Mouse (Mus musculus): ENCODE results near the gene H2-T3.
"Not testable (repeated sequence)": the region's sequence is repeated elsewhere in the genome, so short reads cannot be mapped to it uniquely, and the experiment has no call there.

Gene H2-T3

DNA sequence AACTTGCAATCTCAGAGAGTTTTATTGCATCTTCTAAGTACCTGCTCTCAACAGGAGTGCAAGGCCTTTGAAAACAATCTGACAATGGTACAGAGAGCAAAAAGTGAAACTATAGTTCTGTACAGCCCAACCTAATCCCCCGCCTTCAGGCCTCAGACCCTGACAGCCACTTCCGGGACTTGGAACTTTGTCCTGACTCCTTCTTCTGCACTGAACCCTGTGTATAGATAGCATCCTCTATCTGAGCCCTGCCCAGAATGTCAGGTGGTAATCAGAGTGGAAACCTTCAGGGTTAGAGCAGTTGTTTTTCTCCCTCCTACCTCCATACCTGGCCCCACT lies at the start of gene H2-T3:
H2-T3 (minus strand) TSS at position 119 of the 339 bp plus-strand sequence.
- DNase-seq (ENCODE audit: low read depth, low spot score), result no peak

DNA sequence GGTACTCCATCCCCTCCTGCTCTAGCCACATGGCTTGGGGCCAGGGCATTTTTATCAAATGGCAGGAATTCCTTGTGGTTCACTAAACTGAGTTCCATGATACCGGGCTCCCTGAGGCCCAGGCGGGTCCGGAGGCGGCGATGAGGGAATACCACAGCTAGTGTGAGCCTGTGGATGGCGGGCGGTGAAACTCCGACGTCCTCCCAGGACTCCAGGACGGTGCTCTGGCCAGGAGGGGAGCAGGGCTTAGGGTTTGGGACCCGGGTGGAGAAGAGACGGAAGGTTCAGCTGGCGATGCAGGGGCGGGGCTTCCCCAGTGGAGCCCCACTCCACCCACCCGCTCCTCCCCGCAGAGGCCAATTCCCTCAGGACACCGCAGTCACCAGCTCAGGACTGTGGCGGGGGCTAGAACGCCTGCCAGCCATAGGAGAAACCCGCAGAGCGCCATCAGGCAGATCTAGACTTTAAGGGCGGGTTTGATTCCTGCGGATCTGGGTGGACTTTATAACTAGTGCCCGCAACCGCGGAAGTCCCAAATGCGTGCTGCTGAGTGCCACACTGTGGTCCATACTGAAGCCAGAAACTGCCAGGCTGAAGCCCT lies 47.3 kb upstream of the H2-T3 start:
- DNase-seq (ENCODE audit: low read depth, low spot score), result peak; percentile 82

GRCm38 (mm10) chr17:36235300-36235699 lies 45.2 kb upstream of the H2-T3 start:
- DNase-seq (ENCODE audit: low read depth, low spot score), result peak; percentile 34

DNA sequence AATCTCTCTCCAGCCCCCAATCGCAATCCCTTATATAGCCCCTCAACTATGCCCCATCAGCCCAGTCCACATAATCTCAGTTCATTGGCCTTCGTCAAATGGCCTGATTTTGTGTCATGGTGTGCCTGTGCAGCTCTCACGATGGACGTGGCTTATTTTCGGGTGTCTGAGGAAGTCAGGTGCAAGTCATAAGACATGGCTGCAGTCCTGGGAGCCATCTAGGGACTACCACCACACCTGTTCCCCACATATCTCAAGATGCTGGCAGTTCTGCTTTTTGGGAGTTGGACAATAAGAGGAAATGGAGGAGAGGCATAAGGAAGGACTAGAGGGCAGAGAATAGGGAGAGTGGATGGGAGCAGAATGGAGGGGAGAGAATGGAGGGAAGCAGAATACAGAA lies 43.5 kb upstream of the H2-T3 start:
- no peak for DNase-seq (ENCODE audit: low read depth, low spot score)

DNA sequence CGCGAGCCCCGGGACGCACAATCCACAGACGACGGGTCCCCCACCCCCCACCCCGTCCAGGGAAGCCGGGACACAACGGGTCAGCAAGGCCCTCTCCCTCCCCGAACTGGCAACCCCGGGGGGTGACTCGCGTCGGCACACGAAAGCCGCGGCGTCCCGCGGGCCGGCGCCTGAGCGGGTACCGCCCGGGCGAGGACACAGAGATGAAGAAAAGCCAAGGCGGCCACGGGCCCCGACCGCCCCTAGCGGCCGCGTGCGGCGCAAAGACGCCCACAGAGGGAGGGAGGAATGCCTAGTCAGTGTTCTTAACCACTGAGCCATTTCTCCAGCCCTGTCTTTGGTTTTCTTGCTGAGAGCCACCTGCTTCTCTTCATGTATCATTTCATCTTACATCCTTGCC lies 41.2 kb upstream of the H2-T3 start:
- DNase-seq (ENCODE audit: low read depth, low spot score), result peak; percentile 95

DNA sequence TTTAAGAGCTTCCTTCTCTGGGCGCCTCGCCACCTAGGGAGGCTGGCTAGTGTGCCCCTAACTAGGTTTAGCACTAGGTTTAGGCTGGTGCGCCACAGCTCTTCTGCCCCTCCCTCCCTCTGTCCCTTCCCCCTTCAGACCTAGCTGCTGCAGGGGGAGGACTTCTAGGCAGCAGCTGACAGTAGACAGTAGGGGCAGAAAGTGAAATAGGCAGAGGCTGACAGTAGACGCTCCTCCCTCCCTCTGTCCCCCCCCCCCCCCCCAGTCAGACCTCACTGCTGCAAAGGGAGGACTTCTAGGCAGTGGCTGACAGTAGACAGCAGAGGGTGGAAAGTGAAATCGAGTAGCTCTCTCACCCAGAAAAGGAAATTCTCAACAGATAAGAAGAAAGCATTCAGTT lies 39.0 kb upstream of the H2-T3 start:
- no peak for DNase-seq (ENCODE audit: low read depth, low spot score)

GRCm38 (mm10) chr17:36226921-36227320 lies 36.8 kb upstream of the H2-T3 start:
- DNase-seq (ENCODE audit: low read depth, low spot score), result peak; percentile 56

DNA sequence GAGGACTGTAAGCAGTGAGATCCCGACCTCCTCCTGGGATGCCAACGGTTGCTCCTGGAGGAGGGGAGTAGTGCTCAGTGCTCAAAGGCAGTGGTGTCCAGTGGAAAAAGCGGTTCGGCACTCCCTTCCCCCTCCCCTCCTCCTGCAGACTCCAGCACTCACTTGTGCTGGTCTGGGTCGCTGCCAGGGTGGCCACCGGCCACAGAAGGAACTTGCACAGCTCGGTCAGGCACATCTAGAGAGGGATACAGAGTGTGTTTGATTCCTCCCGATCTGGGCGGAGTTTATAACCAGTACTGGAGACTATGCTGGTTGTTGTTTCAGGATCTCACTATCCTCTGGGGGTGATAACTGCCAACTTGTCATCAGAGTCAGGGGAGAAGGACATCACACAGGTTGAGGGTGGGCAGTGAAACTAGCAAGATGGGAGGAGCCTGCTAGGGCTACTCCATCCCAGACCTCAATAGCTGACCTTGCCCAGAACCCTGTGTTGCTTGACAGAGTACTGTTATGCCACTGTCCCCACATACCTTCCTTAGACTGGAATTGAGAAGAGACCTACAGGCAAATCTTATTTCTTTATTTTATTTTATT lies 35.2 kb upstream of the H2-T3 start:
- no peak for DNase-seq (ENCODE audit: low read depth, low spot score)

GRCm38 (mm10) chr17:36224451-36224850 lies 34.4 kb upstream of the H2-T3 start:
- no peak for DNase-seq (ENCODE audit: low read depth, low spot score)

GRCm38 (mm10) chr17:36218594-36219155 lies 28.6 kb upstream of the H2-T3 start:
- no peak for DNase-seq (ENCODE audit: low read depth, low spot score)

- DNase-seq (ENCODE audit: low read depth, low spot score), result no peak
Measured at GRCm38 (mm10) chr17:36215586-36215985, 25.5 kb upstream of the H2-T3 start.

DNA sequence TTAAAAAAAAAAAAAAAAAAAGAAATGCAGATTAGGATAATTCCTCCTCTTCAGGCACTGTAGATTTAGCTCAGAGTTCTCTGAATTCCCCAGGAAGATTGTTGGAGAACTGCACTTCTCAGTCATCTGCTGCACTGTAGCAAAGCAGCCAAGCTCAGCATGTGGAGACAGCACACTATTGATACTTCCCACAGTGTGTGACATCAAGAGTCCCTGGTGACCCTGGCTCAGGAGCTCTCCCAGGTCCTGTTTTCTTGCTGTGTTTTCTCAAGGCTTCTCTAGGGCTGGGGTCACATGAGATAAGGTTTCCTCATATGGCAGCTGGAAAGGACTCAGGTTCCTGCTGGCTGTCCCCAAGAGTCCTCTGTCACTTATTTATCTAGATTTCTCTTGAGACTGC lies 16.8 kb upstream of the H2-T3 start:
- no peak for DNase-seq (ENCODE audit: low read depth, low spot score)

- no peak for DNase-seq (ENCODE audit: low read depth, low spot score)
Measured at GRCm38 (mm10) chr17:36205862-36206261, 15.8 kb upstream of the H2-T3 start.

DNA sequence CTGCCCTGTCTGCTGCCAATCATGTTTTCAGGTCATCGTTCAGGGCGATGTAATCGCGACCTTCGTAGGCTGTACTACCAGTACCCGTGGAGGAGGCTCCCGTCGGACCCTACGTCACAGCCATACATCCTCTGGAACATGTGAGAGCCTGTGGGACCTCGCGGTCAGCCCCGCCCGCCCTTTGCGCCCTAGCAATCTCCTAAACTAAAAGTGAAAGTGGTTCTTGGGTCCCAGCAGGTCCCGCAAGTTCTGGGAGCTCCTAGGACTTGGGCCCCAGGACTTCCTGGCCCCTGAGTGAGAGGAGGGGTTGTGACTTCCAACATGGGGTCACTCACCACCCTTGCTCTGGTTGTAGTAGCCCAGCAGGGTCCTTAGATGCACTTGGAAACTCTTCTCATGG lies 15.4 kb upstream of the H2-T3 start:
- DNase-seq (ENCODE audit: low read depth, low spot score), result no peak

DNA sequence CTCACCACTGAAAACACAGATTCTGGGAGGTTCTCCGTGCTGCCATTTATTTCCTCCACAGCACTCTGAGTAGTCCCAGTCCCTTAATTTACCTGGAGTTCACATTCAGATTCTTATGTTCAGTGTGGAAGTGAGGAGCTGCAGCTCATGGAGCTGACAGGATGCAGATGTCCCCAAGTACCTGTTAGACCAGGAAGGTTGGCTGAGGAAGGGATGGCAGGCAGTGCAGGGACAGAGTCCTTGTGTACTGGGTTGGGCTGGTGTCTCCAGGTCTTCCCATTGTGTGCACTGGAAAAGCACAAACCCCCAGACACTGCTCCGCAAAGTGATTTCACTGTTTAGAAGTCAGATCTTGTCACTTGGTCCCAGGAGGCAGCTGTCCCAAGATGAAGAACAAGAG lies 11.8 kb upstream of the H2-T3 start:
- DNase-seq (ENCODE audit: low read depth, low spot score), result no peak

GRCm38 (mm10) chr17:36198317-36198716 lies 8.2 kb upstream of the H2-T3 start:
- DNase-seq (ENCODE audit: low read depth, low spot score), result no peak

DNA sequence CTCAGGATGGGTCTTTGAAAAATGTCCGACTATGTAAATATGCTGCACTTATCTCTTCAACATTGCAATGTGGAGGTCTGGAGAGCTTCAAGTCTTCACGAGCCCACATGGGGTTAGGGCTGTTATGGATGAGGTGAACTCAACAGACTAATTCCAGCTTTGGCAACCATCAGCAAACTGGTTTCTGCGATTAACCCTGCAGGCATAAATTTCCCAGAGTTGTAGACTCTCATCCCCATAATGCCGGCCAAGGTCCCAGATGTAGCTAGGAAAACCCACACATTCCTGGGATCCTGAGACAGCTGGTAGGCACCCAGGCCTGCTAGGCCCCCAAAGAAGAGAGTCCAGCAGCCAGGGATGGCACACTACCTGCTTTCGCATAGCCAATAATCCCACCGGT lies 4.4 kb upstream of the H2-T3 start:
- no peak for DNase-seq (ENCODE audit: low read depth, low spot score)

- DNase-seq (ENCODE audit: low read depth, low spot score), result no peak
Measured at GRCm38 (mm10) chr17:36193546-36194141, 3.6 kb upstream of the H2-T3 start.

DNA sequence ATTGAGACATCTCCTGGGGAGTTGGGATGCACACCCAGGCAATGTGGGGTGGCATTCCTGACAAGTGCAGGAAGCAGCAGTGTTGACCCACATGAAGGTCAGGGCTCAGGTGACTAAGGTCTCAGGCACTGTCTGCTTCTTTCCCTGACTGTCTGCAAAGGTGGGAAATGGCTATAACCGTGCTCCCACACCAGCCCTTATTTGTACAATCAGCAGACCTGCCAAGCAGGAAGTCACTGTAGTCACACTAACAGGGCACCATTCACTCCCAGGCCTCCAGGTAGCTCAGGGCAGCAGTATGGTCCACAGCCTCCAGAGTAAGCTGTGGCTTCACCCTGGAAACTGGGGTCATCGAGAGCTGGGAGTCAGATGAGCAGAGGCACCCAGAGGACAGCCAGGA lies 2.3 kb upstream of the H2-T3 start:
- no peak for DNase-seq (ENCODE audit: low read depth, low spot score)

GRCm38 (mm10) chr17:36189491-36190168 lies 457 bp downstream of the H2-T3 start:
- DNase-seq (ENCODE audit: low read depth, low spot score), result peak; percentile 22

DNA sequence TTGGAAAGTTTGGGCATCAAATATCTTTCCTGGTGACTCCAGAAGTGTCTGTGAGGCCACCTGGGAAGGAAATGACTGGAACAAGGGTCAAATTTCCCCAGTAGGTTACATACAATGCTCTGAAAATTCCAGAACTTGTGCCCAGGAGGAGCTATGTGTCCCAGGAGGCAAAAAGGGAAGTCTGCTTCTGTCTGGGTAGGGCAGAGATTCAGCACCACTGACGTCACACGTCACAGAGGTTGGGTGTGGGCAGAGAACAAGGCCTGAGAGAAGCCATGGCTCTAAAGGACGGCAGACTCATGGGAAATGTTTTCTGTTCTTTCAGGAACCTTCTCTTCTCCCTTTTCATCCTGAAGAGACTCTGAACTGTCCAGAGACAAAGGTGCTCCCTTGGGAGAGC lies 2.5 kb downstream of the H2-T3 start:
- DNase-seq (ENCODE audit: low read depth, low spot score), result no peak

DNA sequence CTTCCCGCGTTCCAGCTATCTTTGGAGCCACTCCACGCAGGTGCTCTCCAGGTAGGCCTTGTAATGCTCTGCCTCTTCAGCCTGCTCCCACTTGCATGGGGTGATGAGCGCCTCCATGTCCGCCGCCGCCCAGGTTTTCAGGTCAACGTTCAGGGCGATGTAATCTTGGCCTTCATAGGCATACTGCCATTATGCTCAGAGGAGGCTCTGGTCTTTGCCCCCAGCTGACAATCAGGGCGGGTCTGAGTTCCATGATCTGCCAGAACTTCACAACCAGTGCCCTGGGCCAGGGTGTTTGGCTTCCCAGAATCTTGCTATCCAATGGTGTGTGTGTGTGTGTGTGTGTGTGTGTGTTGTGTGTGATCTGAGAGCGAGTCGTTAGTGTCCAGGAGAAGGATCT lies 7.9 kb downstream of the H2-T3 start:
- no peak for DNase-seq (ENCODE audit: low read depth, low spot score)

DNA sequence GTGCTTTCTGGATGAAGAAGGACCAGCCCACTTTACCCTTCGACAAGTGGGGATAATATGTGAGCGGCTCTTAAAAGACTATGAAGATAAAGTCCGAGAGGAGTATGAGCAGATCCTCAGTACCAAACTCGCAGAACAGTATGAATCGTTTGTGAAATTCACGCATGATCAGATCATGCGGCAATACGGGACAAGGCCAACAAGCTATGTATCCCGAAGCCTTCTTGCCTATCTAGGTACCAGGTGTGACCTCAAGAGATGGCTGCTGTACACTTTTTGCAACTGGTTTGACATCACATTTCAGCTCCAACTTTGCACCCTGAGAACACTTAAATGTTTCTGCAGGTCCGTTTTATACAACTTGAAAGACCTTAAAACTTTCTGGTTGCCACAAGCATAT lies 10.6 kb downstream of the H2-T3 start:
- not testable (repeated sequence) for DNase-seq (ENCODE audit: low read depth, low spot score)
